Mouse (Mus musculus) E14TG2a.4 (cell line): ENCODE results near the gene Gcnt2.
"Not testable (repeated sequence)": the region's sequence is repeated elsewhere in the genome, so short reads cannot be mapped to it uniquely, and the experiment has no call there.

Experiments used
- CTCF ChIP-seq: conservative IDR thresholded peaks from 2 replicates; pipeline ENCODE4 v1.5.1; 2014; ENCODE audit warnings: low read length
- NANOG ChIP-seq: IDR thresholded peaks from 2 replicates; pipeline ENCODE4 v1.6.1; 2014; ENCODE audit warnings: borderline replicate concordance, low read length, mixed read lengths
- POU5F1 ChIP-seq: IDR thresholded peaks from 2 replicates; pipeline ENCODE4 v1.6.1; 2014; ENCODE audit warnings: low read length, borderline replicate concordance

DNA sequence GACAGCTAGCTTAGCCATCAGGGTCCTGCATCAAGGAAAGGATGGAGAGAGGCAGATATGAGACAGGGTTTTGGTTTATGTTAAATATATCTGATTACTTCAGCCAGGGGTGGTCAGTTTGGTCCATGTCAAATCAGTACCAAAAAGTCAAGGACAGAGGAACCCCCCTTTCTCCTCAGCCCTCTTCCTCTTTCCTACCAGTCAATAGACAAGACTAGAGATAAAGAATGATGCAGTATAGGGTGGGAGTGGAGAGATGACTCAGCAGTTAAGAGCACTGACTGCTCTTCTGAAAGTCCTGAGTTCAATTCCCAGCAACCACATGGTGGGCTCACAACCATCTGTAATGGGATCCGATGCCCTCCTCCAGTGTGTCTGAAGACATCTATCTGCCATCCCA, 31.8 kb downstream of the Gcnt2 start:
- not testable (repeated sequence) for TF ChIP-seq CTCF, POU5F1, NANOG
